Mouse (Mus musculus) C2C12 (cell line): ENCODE results near the gene Slc41a3. TPM values are rescaled to one million over a fixed set of nuclear protein-coding genes. Genes with fewer than 3 reads are reported as not detected.
"Not testable (repeated sequence)": the region's sequence is repeated elsewhere in the genome, so short reads cannot be mapped to it uniquely, and the experiment has no call there.

Experiments
- H3K27me3 ChIP-seq: one replicate; pipeline ENCODE4 v1.6.1; 2011; ENCODE audit not compliant: control insufficient read depth, insufficient read depth, insufficient read length
- H3K36me3 ChIP-seq: one replicate; pipeline ENCODE4 v1.6.1; 2011; ENCODE audit not compliant: control insufficient read depth, insufficient read depth
- H3K4me3 ChIP-seq: one replicate; pipeline ENCODE4 v1.5.1; 2011; ENCODE audit warnings: mild to moderate bottlenecking, control low read depth; ENCODE audit not compliant: poor library complexity, insufficient read depth, severe bottlenecking
- H3K79me2 ChIP-seq: one replicate; pipeline ENCODE4 v1.6.1; 2011; ENCODE audit not compliant: control insufficient read depth, insufficient read depth
- H3K79me3 ChIP-seq: one replicate; pipeline ENCODE4 v1.6.1; 2011; ENCODE audit warnings: low read depth, control low read depth
- H3ac ChIP-seq: one replicate; pipeline ENCODE3; 2011; ENCODE audit warnings: low read depth; ENCODE audit not compliant: control insufficient read depth, insufficient read length
- CEBPB ChIP-seq: IDR thresholded peaks from one replicate; pipeline ENCODE4 v1.6.1; 2011; ENCODE audit warnings: low read depth, mild to moderate bottlenecking, control low read depth, moderate library complexity
- CTCF ChIP-seq: IDR thresholded peaks from one replicate; pipeline ENCODE4 v1.5.1; 2011; ENCODE audit not compliant: control insufficient read depth, insufficient read depth, insufficient read length
- FOSL1 ChIP-seq: IDR thresholded peaks from one replicate; pipeline ENCODE4 v1.8.0; 2011; ENCODE audit warnings: mild to moderate bottlenecking, low read length; ENCODE audit not compliant: poor library complexity, insufficient read depth, severe bottlenecking
- MAX ChIP-seq: IDR thresholded peaks from one replicate; pipeline ENCODE4 v1.6.1; 2011; ENCODE audit warnings: mild to moderate bottlenecking, control low read depth
- MYOD1 ChIP-seq: IDR thresholded peaks from one replicate; pipeline ENCODE4 v1.6.1; 2011; ENCODE audit warnings: low read depth; ENCODE audit not compliant: control insufficient read depth, insufficient read length
- MYOG ChIP-seq: IDR thresholded peaks from one replicate; pipeline ENCODE4 v1.6.1; 2011; ENCODE audit not compliant: control insufficient read depth, insufficient read length; ENCODE audit errors: extremely low read depth
- USF1 ChIP-seq: IDR thresholded peaks from one replicate; pipeline ENCODE4 v1.6.1; 2011; ENCODE audit warnings: low read depth, mild to moderate bottlenecking, control low read depth, moderate library complexity
- polyA plus RNA-seq: library from polyadenylated mRNA; unstranded; fragments of >200 nt; fragmentation: generic; extraction: Trizol; gene quantifications from one replicate; pipeline ENCODE4 v1.2.1, GENCODE M21; 2012; ENCODE audit warnings: missing spikeins

The Slc41a3 gene
- polyA plus RNA-seq, 1 experiment: 0.97 TPM

DNA sequence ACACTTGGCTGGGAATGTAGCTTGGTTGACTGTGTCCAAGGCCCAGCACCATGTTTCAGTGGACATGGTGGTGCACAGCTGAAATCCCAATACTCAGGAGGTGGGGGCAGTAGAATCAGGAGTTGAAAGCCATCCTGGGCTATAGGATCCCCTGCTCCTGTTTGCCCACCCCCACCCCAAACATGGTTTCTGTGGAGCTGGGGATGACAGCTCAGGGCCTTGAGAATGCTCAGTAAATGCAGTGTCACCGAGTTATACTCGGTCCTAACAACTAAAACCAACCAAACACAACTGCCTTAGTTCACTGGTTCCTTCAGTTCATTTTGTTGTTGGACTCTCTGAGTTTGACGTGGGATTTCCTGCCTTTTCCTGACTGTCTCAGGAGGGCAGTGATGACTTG lies 38.5 kb downstream of the Slc41a3 start:
- Histone ChIP-seq H3ac (no peak overlapping the region), H3K4me3 (no peak overlapping the region), H3K79me3 (no peaks in the 10 kb centered on the region), H3K79me2 (no peaks in the 10 kb centered on the region), H3K27me3 (peaks cover 4% of the 10 kb centered on the region), H3K36me3 (no peaks in the 10 kb centered on the region)
- TF ChIP-seq MAX (no peak), MYOG (no peak), MYOD1 (no peak), CTCF (no peak), CEBPB (no peak), USF1 (no peak), FOSL1 (no peak)

DNA sequence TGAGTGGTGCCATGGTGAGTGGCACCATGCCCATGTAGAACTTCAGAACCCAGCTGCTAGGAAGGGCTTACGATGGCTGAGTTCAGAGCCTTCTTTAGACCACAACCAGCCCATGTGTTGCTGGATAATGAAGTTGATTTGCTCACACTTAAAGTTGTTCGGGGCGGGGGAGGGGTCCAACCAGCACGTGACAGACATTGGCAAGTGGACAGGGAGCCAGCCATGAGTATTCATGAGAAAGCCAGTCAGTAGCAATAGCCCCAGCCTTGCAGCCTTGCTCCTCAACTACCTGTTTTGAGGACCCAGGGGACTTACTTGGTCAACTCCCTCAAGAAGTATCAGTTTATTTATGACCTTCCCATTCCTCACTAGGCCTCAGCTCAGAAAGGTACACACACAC lies 40.4 kb downstream of the Slc41a3 start:
- no peak for TF ChIP-seq FOSL1
- no peak for TF ChIP-seq USF1
- no peak for TF ChIP-seq CTCF
- no peak for TF ChIP-seq MYOD1
- TF ChIP-seq CEBPB: no peak
- no peak for TF ChIP-seq MYOG
- TF ChIP-seq MAX: no peak
- H3ac ChIP-seq: no peak overlapping the region
- no peak overlapping the region for H3K4me3 ChIP-seq
- no peaks in the 10 kb centered on the region for H3K79me3 ChIP-seq
- H3K79me2 ChIP-seq: no peaks in the 10 kb centered on the region
- H3K27me3 ChIP-seq: peaks cover 4% of the 10 kb centered on the region
- H3K36me3 ChIP-seq: no peaks in the 10 kb centered on the region

DNA sequence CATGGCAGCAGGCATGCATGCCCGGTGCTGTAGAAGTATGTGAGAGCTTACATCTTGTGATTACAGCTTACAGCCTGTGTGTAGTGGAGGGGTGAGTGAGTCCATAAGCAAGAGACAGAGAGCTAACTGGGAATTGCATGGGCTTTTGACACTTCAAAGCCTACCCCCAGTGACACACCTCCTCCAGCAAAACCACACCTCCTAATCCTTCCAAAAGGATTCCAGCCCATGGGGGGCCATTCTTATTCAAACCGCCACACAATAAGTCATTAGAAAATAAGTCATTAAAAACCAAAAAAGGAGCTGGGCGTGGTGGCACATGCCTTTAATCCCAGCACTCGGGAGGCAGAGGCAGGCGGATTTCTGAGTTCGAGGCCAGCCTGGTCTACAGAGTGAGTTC lies 43.9 kb downstream of the Slc41a3 start:
- no peaks in the 10 kb centered on the region for H3K36me3 ChIP-seq
- TF ChIP-seq MYOG: no peak
- H3K79me2 ChIP-seq: no peaks in the 10 kb centered on the region
- no peaks in the 10 kb centered on the region for H3K79me3 ChIP-seq
- no peak overlapping the region for H3K4me3 ChIP-seq
- peaks cover 4% of the 10 kb centered on the region for H3K27me3 ChIP-seq
- H3ac ChIP-seq: no peak overlapping the region

DNA sequence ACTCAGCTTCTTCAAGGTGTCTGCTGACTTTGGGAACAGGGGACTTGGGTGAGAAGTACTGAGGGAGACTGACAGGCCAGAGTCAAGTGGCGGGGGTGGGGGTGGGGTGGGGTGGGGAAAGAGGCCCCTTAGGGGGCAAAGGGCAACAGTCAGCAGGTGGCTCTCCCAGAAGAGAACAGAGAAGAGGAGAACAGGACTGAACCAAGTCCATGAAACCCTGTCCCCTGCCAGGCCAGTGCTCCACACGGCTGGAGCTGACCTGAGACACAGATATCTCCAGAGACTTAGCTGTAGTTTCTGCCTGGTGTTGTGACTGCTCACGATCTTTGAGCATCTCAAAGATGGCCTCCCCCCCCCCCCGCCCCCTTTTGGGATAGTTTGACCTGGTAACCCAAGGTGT lies 44.8 kb downstream of the Slc41a3 start:
- Histone ChIP-seq H3K79me3 (no peaks in the 10 kb centered on the region), H3K27me3 (peaks cover under 1% of the 10 kb centered on the region), H3K36me3 (no peaks in the 10 kb centered on the region), H3K4me3 (no peak overlapping the region), H3K79me2 (no peaks in the 10 kb centered on the region), H3ac (no peak overlapping the region)
- TF ChIP-seq USF1: no peak

GRCm38 (mm10) chr6:90650634-90651033 lies 46.1 kb downstream of the Slc41a3 start:
- H3K79me3 ChIP-seq: no peaks in the 10 kb centered on the region
- TF ChIP-seq MAX (no peak), CEBPB (no peak), MYOD1 (no peak), FOSL1 (no peak), MYOG (no peak), USF1 (no peak), CTCF (no peak)

DNA sequence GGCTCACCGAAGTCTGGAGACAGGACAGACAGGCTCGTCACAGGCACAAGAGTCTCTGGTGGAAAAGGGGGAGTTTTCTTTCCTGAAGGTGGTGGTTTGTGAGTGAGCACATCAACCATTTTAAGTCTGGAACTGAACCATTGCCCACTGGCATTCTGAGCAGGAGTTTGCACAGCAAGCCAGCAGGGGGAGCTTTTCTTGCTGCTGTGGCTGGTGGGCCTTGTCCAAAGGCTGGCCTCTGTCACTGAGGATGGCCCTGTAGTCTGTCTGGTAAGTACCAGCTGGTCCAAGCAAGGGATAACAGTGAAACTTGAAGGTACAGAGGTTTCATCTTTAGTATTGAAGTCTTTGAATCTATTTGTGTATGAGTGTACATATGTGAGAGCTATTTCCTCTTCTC lies 49.2 kb downstream of the Slc41a3 start:
- Histone ChIP-seq H3K36me3 (no peaks in the 10 kb centered on the region), H3K27me3 (no peaks in the 10 kb centered on the region), H3K4me3 (no peak overlapping the region), H3K79me3 (no peaks in the 10 kb centered on the region), H3K79me2 (no peaks in the 10 kb centered on the region), H3ac (no peak overlapping the region)
- TF ChIP-seq FOSL1 (no peak), CEBPB (no peak), MAX (no peak), USF1 (no peak), MYOG (no peak), MYOD1 (no peak), CTCF (peak; percentile 8)

More at GRCm38 (mm10) chr6:90650634-90651033, 46.1 kb downstream of the Slc41a3 start:
- Histone ChIP-seq H3K36me3 (no peaks in the 10 kb centered on the region), H3ac (no peak overlapping the region), H3K79me2 (no peaks in the 10 kb centered on the region), H3K4me3 (no peak overlapping the region), H3K27me3 (no peaks in the 10 kb centered on the region)

GRCm38 (mm10) chr6:90656344-90656850 lies 51.9 kb downstream of the Slc41a3 start:
- not testable (repeated sequence) for H3K4me3 ChIP-seq, H3K79me2 ChIP-seq, H3K79me3 ChIP-seq, H3K36me3 ChIP-seq, H3K27me3 ChIP-seq, H3ac ChIP-seq
